Mouse (Mus musculus): ENCODE measurements around the gene Dcst1. TPM values are rescaled to one million over a fixed set of nuclear protein-coding genes. Genes with fewer than 3 reads are reported as not detected.

Gene Dcst1
- polyA plus RNA-seq, 1 experiment from 2014 or later = 0.70 TPM

GRCm38 (mm10) chr3:89382950-89383349, 17.9 kb upstream of the Dcst1 start:
- Histone ChIP-seq H3K27me3 (ENCODE audit: control insufficient read depth, insufficient read depth, low read length) (no peaks in the 10 kb centered on the region), H3K36me3 (ENCODE audit: control insufficient read depth, insufficient read depth, low read length) (peaks cover 11% of the 10 kb centered on the region; the same call in 1 of the 2 replicates), H3K9ac (ENCODE audit: low read length) (no peak overlapping the region), H3K4me2 (ENCODE audit: low read depth, low read length) (no peak overlapping the region), H3K9me3 (replicated peaks; ENCODE audit: control insufficient read depth, low read length) (no peaks in the 10 kb centered on the region), H3K27ac (ENCODE audit: low read length) (no peak overlapping the region), H3K4me3 (replicated peaks; ENCODE audit: low read length) (no peak overlapping the region), H3K4me1 (ENCODE audit: control insufficient read depth, insufficient read depth, low read length) (peaks cover 40% of the 10 kb centered on the region)
- WGBS = 79% methylated on average over 5 of the region's 5 CpGs
- no peak for ATAC-seq (ENCODE audit: insufficient read depth, low FRiP score)

DNA sequence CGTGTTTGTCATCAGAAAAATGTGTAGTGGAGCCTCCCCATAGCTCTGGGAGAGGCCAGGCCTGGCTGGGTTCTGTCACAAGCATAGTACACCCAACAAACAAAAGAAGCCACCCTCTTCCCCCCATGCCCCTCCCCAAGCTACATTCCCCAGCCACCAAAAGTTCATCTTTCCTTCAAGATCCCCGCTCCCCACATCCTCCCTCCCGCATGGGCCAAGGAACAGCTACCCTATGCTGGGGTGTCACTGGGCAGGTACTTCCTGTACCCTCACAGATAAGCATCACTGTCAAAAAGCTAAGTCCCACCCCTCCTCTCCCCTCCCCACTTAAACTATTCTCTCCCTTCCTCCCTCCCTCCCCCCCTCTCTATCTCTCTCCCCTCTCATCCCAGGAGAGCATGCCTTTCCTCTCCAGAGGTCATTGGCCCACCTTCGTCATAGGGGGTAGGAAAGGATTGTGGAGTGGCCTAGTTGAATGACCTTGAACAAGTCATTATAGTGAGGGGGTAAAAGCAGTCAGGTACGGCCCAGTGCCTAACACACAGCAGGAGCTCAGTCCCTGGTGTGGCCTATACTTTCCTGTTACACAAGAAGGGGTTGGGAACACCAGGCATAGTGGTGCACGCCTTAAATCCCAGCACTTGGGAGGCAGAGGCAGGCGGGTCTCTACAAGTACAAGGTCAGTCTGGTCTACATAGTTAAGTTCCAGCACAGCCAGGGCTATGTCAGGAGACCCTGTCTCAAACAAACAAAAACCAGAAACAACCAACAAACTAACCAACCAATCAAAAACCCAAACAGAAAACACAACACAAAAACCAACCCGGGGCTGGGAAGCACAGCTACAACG, 17.2 kb upstream of the Dcst1 start:
- no peak overlapping the region for H3K4me3 ChIP-seq (replicated peaks; ENCODE audit: low read length)
- no peak for ATAC-seq (ENCODE audit: insufficient read depth, low FRiP score)
- no peak overlapping the region for H3K9ac ChIP-seq (ENCODE audit: low read length)
- no peak overlapping the region for H3K27ac ChIP-seq (ENCODE audit: low read length)
- no peaks in the 10 kb centered on the region for H3K9me3 ChIP-seq (replicated peaks; ENCODE audit: control insufficient read depth, low read length)
- WGBS = 82% methylated on average over 9 of the region's 9 CpGs
- H3K27me3 ChIP-seq (ENCODE audit: control insufficient read depth, insufficient read depth, low read length) = no peaks in the 10 kb centered on the region
- peaks cover 11% of the 10 kb centered on the region; the same call in 1 of the 2 replicates for H3K36me3 ChIP-seq (ENCODE audit: control insufficient read depth, insufficient read depth, low read length)
- H3K4me2 ChIP-seq (ENCODE audit: low read depth, low read length) = no peak overlapping the region
- peaks cover 39% of the 10 kb centered on the region for H3K4me1 ChIP-seq (ENCODE audit: control insufficient read depth, insufficient read depth, low read length)

DNA sequence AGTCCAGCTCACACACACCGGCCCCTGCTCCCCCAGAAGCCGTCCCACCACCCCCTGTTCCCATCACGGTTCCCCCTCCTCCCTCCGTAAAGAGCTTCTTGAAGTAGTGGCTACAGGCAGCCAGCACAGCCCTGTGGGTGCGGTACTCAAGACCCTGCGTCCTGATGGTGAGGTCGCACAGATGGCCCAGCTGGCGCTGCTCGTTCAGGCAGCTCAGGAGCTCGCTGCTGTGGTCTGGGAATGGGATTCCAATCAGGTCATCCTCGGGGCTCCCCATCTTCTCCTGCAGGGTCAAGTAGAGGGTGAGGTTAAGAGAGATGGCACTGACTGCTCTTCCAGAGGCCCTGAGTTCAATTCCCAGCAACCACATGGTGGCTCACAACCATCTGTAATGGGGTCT, 16.2 kb upstream of the Dcst1 start:
- ATAC-seq (ENCODE audit: insufficient read depth, low FRiP score) = no peak
- no peak overlapping the region for H3K9ac ChIP-seq (ENCODE audit: low read length)
- 87% methylated on average over 11 of the region's 11 CpGs for WGBS
- H3K27ac ChIP-seq (ENCODE audit: low read length) = no peak overlapping the region
- no peak overlapping the region for H3K4me2 ChIP-seq (ENCODE audit: low read depth, low read length)
- H3K27me3 ChIP-seq (ENCODE audit: control insufficient read depth, insufficient read depth, low read length) = no peaks in the 10 kb centered on the region
- no peak overlapping the region for H3K4me3 ChIP-seq (replicated peaks; ENCODE audit: low read length)
- H3K4me1 ChIP-seq (ENCODE audit: control insufficient read depth, insufficient read depth, low read length) = peaks cover 32% of the 10 kb centered on the region
- H3K9me3 ChIP-seq (replicated peaks; ENCODE audit: control insufficient read depth, low read length) = no peaks in the 10 kb centered on the region
- H3K36me3 ChIP-seq (ENCODE audit: control insufficient read depth, insufficient read depth, low read length) = peaks cover 11% of the 10 kb centered on the region; the same call in 1 of the 2 replicates

DNA sequence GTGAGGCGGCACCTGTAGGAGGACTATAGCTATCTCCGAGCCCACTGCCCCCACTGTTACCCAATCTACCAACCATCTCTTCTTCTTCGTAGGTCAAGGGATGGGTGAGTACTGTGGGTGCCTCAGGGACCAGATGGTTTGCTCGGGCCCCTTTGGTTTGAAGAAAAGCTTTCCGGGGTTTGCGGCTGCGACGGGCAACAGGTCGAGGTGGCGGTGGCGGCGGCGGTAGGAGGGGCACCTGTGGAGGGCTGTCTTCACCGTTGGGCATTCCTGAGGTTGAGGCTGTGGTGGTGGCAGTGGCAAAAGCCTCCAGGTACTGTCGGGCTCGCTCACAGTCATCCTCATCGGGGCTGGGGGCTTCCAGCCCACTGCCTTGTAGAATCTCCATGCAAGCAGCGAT, 15.7 kb upstream of the Dcst1 start:
- H3K4me1 ChIP-seq (ENCODE audit: control insufficient read depth, insufficient read depth, low read length) = peaks cover 32% of the 10 kb centered on the region
- no peak overlapping the region for H3K4me2 ChIP-seq (ENCODE audit: low read depth, low read length)
- no peak overlapping the region for H3K27ac ChIP-seq (ENCODE audit: low read length)
- no peak overlapping the region for H3K4me3 ChIP-seq (replicated peaks; ENCODE audit: low read length)
- H3K9me3 ChIP-seq (replicated peaks; ENCODE audit: control insufficient read depth, low read length) = no peaks in the 10 kb centered on the region
- no peaks in the 10 kb centered on the region for H3K27me3 ChIP-seq (ENCODE audit: control insufficient read depth, insufficient read depth, low read length)
- ATAC-seq (ENCODE audit: insufficient read depth, low FRiP score) = no peak
- peaks cover 11% of the 10 kb centered on the region; the same call in 1 of the 2 replicates for H3K36me3 ChIP-seq (ENCODE audit: control insufficient read depth, insufficient read depth, low read length)
- no peak overlapping the region for H3K9ac ChIP-seq (ENCODE audit: low read length)
- WGBS = 93% methylated on average over 18 of the region's 18 CpGs

DNA sequence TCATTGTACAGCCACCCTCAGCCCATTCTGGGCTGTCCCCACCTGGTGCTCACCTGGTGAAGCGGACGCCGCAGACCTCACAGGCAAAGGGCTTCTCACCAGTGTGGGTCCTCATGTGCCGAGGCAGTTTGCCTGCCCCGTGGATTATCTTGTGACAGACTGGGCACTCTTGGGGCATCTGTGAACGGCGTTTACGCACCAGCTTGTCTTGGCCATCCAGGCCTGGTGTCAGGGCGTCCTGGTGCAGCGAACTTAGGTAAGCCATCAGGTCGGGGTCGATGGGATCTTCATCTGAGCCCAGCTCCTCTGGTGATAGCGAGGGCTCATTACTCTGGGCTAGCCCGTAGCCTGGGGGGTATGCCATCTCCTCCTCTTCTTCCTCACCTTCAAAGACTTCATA, 15.2 kb upstream of the Dcst1 start:
- peaks cover 11% of the 10 kb centered on the region; the same call in 1 of the 2 replicates for H3K36me3 ChIP-seq (ENCODE audit: control insufficient read depth, insufficient read depth, low read length)
- 95% methylated on average over 14 of the region's 14 CpGs for WGBS
- no peaks in the 10 kb centered on the region for H3K27me3 ChIP-seq (ENCODE audit: control insufficient read depth, insufficient read depth, low read length)

GRCm38 (mm10) chr3:89379388-89380131, 14.5 kb upstream of the Dcst1 start:
- Histone ChIP-seq H3K4me2 (ENCODE audit: low read depth, low read length) (no peak overlapping the region), H3K27ac (ENCODE audit: low read length) (peak overlapping the region; percentile 86), H3K4me1 (ENCODE audit: control insufficient read depth, insufficient read depth, low read length) (peaks cover 24% of the 10 kb centered on the region), H3K4me3 (replicated peaks; ENCODE audit: low read length) (no peak overlapping the region), H3K27me3 (ENCODE audit: control insufficient read depth, insufficient read depth, low read length) (no peaks in the 10 kb centered on the region), H3K9ac (ENCODE audit: low read length) (no peak overlapping the region), H3K36me3 (ENCODE audit: control insufficient read depth, insufficient read depth, low read length) (peaks cover 11% of the 10 kb centered on the region; the same call in 1 of the 2 replicates), H3K9me3 (replicated peaks; ENCODE audit: control insufficient read depth, low read length) (no peaks in the 10 kb centered on the region)
- WGBS = 86% methylated on average over 31 of the region's 31 CpGs
- no peak for ATAC-seq (ENCODE audit: insufficient read depth, low FRiP score)

More for the DNA sequence above, 15.2 kb upstream of the Dcst1 start:
- H3K9me3 ChIP-seq (replicated peaks; ENCODE audit: control insufficient read depth, low read length) = no peaks in the 10 kb centered on the region
- no peak overlapping the region for H3K4me3 ChIP-seq (replicated peaks; ENCODE audit: low read length)
- H3K9ac ChIP-seq (ENCODE audit: low read length) = no peak overlapping the region
- peaks cover 31% of the 10 kb centered on the region for H3K4me1 ChIP-seq (ENCODE audit: control insufficient read depth, insufficient read depth, low read length)
- ATAC-seq (ENCODE audit: insufficient read depth, low FRiP score) = no peak
- no peak overlapping the region for H3K4me2 ChIP-seq (ENCODE audit: low read depth, low read length)
- no peak overlapping the region for H3K27ac ChIP-seq (ENCODE audit: low read length)

GRCm38 (mm10) chr3:89378394-89379067, 13.5 kb upstream of the Dcst1 start:
- Histone ChIP-seq H3K4me1 (ENCODE audit: control insufficient read depth, insufficient read depth, low read length) (peaks cover 17% of the 10 kb centered on the region), H3K4me2 (ENCODE audit: low read depth, low read length) (peak overlapping the region; percentile 70), H3K9ac (ENCODE audit: low read length) (peak overlapping the region; percentile 80), H3K27me3 (ENCODE audit: control insufficient read depth, insufficient read depth, low read length) (no peaks in the 10 kb centered on the region), H3K9me3 (replicated peaks; ENCODE audit: control insufficient read depth, low read length) (no peaks in the 10 kb centered on the region), H3K27ac (ENCODE audit: low read length) (peak overlapping the region; percentile 86), H3K4me3 (replicated peaks; ENCODE audit: low read length) (peak overlapping the region; percentile 56), H3K36me3 (ENCODE audit: control insufficient read depth, insufficient read depth, low read length) (peaks cover 11% of the 10 kb centered on the region; the same call in 1 of the 2 replicates)
- WGBS = 1% methylated on average over 27 of the region's 29 CpGs
- ATAC-seq (ENCODE audit: insufficient read depth, low FRiP score) = peak; percentile 93

- Histone ChIP-seq H3K9me3 (replicated peaks; ENCODE audit: control insufficient read depth, low read length) (no peaks in the 10 kb centered on the region), H3K9ac (ENCODE audit: low read length) (peak overlapping the region; percentile 80), H3K27ac (ENCODE audit: low read length) (peak overlapping the region; percentile 86; the same call in 1 of the 2 replicates), H3K36me3 (ENCODE audit: control insufficient read depth, insufficient read depth, low read length) (peaks cover 11% of the 10 kb centered on the region; the same call in 1 of the 2 replicates), H3K27me3 (ENCODE audit: control insufficient read depth, insufficient read depth, low read length) (no peaks in the 10 kb centered on the region), H3K4me2 (ENCODE audit: low read depth, low read length) (peak overlapping the region; percentile 70), H3K4me1 (ENCODE audit: control insufficient read depth, insufficient read depth, low read length) (peaks cover 17% of the 10 kb centered on the region), H3K4me3 (replicated peaks; ENCODE audit: low read length) (peak overlapping the region; percentile 56; the same call in 1 of the 2 replicates)
- no peak; the same call in 1 of the 2 replicates for ATAC-seq (ENCODE audit: insufficient read depth, low FRiP score)
- WGBS = 69% methylated on average over 4 of the region's 4 CpGs
These were observed 12.8 kb upstream of the Dcst1 start for GRCm38 (mm10) chr3:89377831-89378230.

All from stomach, embryonic 16.5 days (tissue).